Mouse (Mus musculus) ES-Bruce4 (cell line): ENCODE measurements around the gene Hoxb2.

Experiments used
- CTCF ChIP-seq: IDR thresholded peaks from one replicate; pipeline ENCODE4 v1.8.1; 2011; ENCODE audit warnings: low read depth, low read length
- POLR2A ChIP-seq: IDR thresholded peaks from one replicate; pipeline ENCODE4 v1.8.1; 2011; ENCODE audit warnings: low read length; ENCODE audit not compliant: insufficient read depth

DNA sequence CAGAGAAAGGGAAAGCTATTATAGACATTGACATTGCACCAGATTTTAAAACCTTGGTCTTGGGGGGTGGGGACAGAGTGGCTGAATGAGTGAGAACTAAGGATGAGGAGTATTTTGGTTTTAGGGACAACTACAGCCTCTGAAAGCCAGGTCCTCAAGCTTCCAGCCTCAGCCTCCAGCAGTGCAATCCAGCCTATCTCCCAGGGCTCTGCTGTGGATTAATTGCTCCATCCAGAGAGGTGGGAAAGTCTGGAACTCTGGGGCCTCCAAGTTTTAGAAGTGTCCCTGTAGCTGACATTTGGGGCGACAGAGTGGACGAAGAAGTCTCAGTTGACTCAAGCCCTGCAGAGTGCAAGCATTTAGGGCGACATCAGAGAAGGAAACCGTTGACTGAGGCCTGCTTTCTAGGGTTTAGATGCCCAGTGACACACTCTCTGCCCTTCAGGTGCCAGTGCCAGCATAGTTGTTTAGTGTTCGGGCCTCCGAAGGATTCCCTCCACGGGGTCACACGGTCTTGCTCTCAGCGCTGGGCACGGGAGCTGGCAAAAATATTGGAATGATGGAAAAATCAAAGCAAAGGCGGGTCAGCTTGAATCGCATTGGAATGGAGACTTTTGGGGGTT, 36.4 kb upstream of the Hoxb2 start:
- TF ChIP-seq CTCF (no peak), POLR2A (no peak)
